Mouse (Mus musculus): ENCODE results near the gene Ankrd26. TPM values are rescaled to one million over a fixed set of nuclear protein-coding genes. Genes with fewer than 3 reads are reported as not detected.
"Not testable (repeated sequence)": the region's sequence is repeated elsewhere in the genome, so short reads cannot be mapped to it uniquely, and the experiment has no call there.

The Ankrd26 gene
- polyA plus RNA-seq, 1 experiment from 2014 or later, result 12.9 TPM

GRCm38 (mm10) chr6:118592662-118593376 lies 30.8 kb upstream of the Ankrd26 start:
- peak; percentile 8 for DNase-seq (ENCODE audit: low spot score)
- Histone ChIP-seq H3K36me3 (ENCODE audit: control insufficient read depth, insufficient read depth, low read length) (no peaks in the 10 kb centered on the region), H3K4me2 (ENCODE audit: low read length) (peak overlapping the region; percentile 58), H3K4me3 (ENCODE audit: low read depth, low read length) (peak overlapping the region; percentile 29), H3K9me3 (replicated peaks; ENCODE audit: control insufficient read depth, low read length) (no peaks in the 10 kb centered on the region), H3K27ac (ENCODE audit: low read depth, low read length) (no peak overlapping the region), H3K4me1 (ENCODE audit: control insufficient read depth, insufficient read depth, low read length) (peaks cover 18% of the 10 kb centered on the region), H3K27me3 (replicated peaks; ENCODE audit: control insufficient read depth, insufficient read depth, low read length) (no peaks in the 10 kb centered on the region; the same call in 1 of the 2 replicates), H3K9ac (ENCODE audit: low read length) (peak overlapping the region; percentile 57)
- no peak for ATAC-seq
- 16% methylated on average over 21 of the region's 21 CpGs for WGBS

GRCm38 (mm10) chr6:118578741-118579140 lies 16.7 kb upstream of the Ankrd26 start:
- H3K9ac ChIP-seq (ENCODE audit: low read length); H3K4me2 ChIP-seq (ENCODE audit: low read length); ATAC-seq; H3K4me3 ChIP-seq (ENCODE audit: low read depth, low read length); H3K27ac ChIP-seq (ENCODE audit: low read depth, low read length); H3K4me1 ChIP-seq (ENCODE audit: control insufficient read depth, insufficient read depth, low read length); DNase-seq (ENCODE audit: low spot score); H3K36me3 ChIP-seq (ENCODE audit: control insufficient read depth, insufficient read depth, low read length); H3K9me3 ChIP-seq (replicated peaks; ENCODE audit: control insufficient read depth, low read length); H3K27me3 ChIP-seq (replicated peaks; ENCODE audit: control insufficient read depth, insufficient read depth, low read length): not testable (repeated sequence)
- 81% methylated on average over 4 of the region's 4 CpGs for WGBS

GRCm38 (mm10) chr6:118574351-118574750 lies 12.3 kb upstream of the Ankrd26 start:
- Histone ChIP-seq H3K4me3 (ENCODE audit: low read depth, low read length) (no peak overlapping the region), H3K27me3 (replicated peaks; ENCODE audit: control insufficient read depth, insufficient read depth, low read length) (no peaks in the 10 kb centered on the region), H3K4me1 (ENCODE audit: control insufficient read depth, insufficient read depth, low read length) (no peaks in the 10 kb centered on the region), H3K9me3 (replicated peaks; ENCODE audit: control insufficient read depth, low read length) (no peaks in the 10 kb centered on the region), H3K4me2 (ENCODE audit: low read length) (no peak overlapping the region), H3K27ac (ENCODE audit: low read depth, low read length) (no peak overlapping the region), H3K36me3 (ENCODE audit: control insufficient read depth, insufficient read depth, low read length) (no peaks in the 10 kb centered on the region), H3K9ac (ENCODE audit: low read length) (no peak overlapping the region)
- peak; percentile 55 for DNase-seq (ENCODE audit: low spot score)
- 78% methylated on average over 6 of the region's 6 CpGs for WGBS
- no peak; the same call in 1 of the 2 replicates for ATAC-seq

GRCm38 (mm10) chr6:118567816-118568215 lies 5.8 kb upstream of the Ankrd26 start:
- no peak overlapping the region for H3K27ac ChIP-seq (ENCODE audit: low read depth, low read length)
- H3K4me2 ChIP-seq (ENCODE audit: low read length), result no peak overlapping the region
- H3K4me1 ChIP-seq (ENCODE audit: control insufficient read depth, insufficient read depth, low read length), result peaks cover 9% of the 10 kb centered on the region; the same call in 1 of the 2 replicates
- no peaks in the 10 kb centered on the region for H3K27me3 ChIP-seq (replicated peaks; ENCODE audit: control insufficient read depth, insufficient read depth, low read length)
- no peaks in the 10 kb centered on the region for H3K36me3 ChIP-seq (ENCODE audit: control insufficient read depth, insufficient read depth, low read length)
- WGBS, result 94% methylated on average over 3 of the region's 3 CpGs
- ATAC-seq, result no peak
- H3K9ac ChIP-seq (ENCODE audit: low read length), result no peak overlapping the region
- no peak for DNase-seq (ENCODE audit: low spot score)
- H3K4me3 ChIP-seq (ENCODE audit: low read depth, low read length), result no peak overlapping the region
- no peaks in the 10 kb centered on the region for H3K9me3 ChIP-seq (replicated peaks; ENCODE audit: control insufficient read depth, low read length)

GRCm38 (mm10) chr6:118561225-118561624 lies 801 bp downstream of the Ankrd26 start:
- 82% methylated on average over 8 of the region's 8 CpGs for WGBS
- ATAC-seq (no peak), DNase-seq (ENCODE audit: low spot score) (no peak)
- Histone ChIP-seq H3K36me3 (ENCODE audit: control insufficient read depth, insufficient read depth, low read length) (peaks cover 30% of the 10 kb centered on the region), H3K27ac (ENCODE audit: low read depth, low read length) (no peak overlapping the region), H3K4me3 (ENCODE audit: low read depth, low read length) (peak overlapping the region; percentile 73), H3K9ac (ENCODE audit: low read length) (peak overlapping the region; percentile 87), H3K4me2 (ENCODE audit: low read length) (peak overlapping the region; percentile 95), H3K9me3 (replicated peaks; ENCODE audit: control insufficient read depth, low read length) (no peaks in the 10 kb centered on the region), H3K4me1 (ENCODE audit: control insufficient read depth, insufficient read depth, low read length) (peaks cover 15% of the 10 kb centered on the region), H3K27me3 (replicated peaks; ENCODE audit: control insufficient read depth, insufficient read depth, low read length) (no peaks in the 10 kb centered on the region)

GRCm38 (mm10) chr6:118538627-118539026 lies 23.4 kb downstream of the Ankrd26 start:
- ATAC-seq, result no peak
- no peak overlapping the region for H3K9ac ChIP-seq (ENCODE audit: low read length)
- H3K4me3 ChIP-seq (ENCODE audit: low read depth, low read length), result no peak overlapping the region
- no peak overlapping the region for H3K4me2 ChIP-seq (ENCODE audit: low read length)
- 93% methylated on average over 4 of the region's 4 CpGs for WGBS
- H3K36me3 ChIP-seq (ENCODE audit: control insufficient read depth, insufficient read depth, low read length), result peaks cover 62% of the 10 kb centered on the region
- no peaks in the 10 kb centered on the region for H3K27me3 ChIP-seq (replicated peaks; ENCODE audit: control insufficient read depth, insufficient read depth, low read length)
- no peaks in the 10 kb centered on the region for H3K9me3 ChIP-seq (replicated peaks; ENCODE audit: control insufficient read depth, low read length)
- no peaks in the 10 kb centered on the region for H3K4me1 ChIP-seq (ENCODE audit: control insufficient read depth, insufficient read depth, low read length)
- no peak overlapping the region for H3K27ac ChIP-seq (ENCODE audit: low read depth, low read length)
- DNase-seq (ENCODE audit: low spot score), result no peak

GRCm38 (mm10) chr6:118537201-118537600 lies 24.8 kb downstream of the Ankrd26 start:
- not testable (repeated sequence) for H3K4me3 ChIP-seq (ENCODE audit: low read depth, low read length); ATAC-seq; H3K4me1 ChIP-seq (ENCODE audit: control insufficient read depth, insufficient read depth, low read length); DNase-seq (ENCODE audit: low spot score); H3K27me3 ChIP-seq (replicated peaks; ENCODE audit: control insufficient read depth, insufficient read depth, low read length); H3K9ac ChIP-seq (ENCODE audit: low read length); H3K9me3 ChIP-seq (replicated peaks; ENCODE audit: control insufficient read depth, low read length); H3K27ac ChIP-seq (ENCODE audit: low read depth, low read length); H3K4me2 ChIP-seq (ENCODE audit: low read length)
- peaks cover 56% of the 10 kb centered on the region for H3K36me3 ChIP-seq (ENCODE audit: control insufficient read depth, insufficient read depth, low read length)

- Histone ChIP-seq H3K27me3 (replicated peaks; ENCODE audit: control insufficient read depth, insufficient read depth, low read length) (no peaks in the 10 kb centered on the region), H3K36me3 (ENCODE audit: control insufficient read depth, insufficient read depth, low read length) (peaks cover 66% of the 10 kb centered on the region), H3K4me3 (ENCODE audit: low read depth, low read length) (no peak overlapping the region), H3K9ac (ENCODE audit: low read length) (no peak overlapping the region), H3K4me2 (ENCODE audit: low read length) (no peak overlapping the region), H3K9me3 (replicated peaks; ENCODE audit: control insufficient read depth, low read length) (no peaks in the 10 kb centered on the region), H3K27ac (ENCODE audit: low read depth, low read length) (no peak overlapping the region), H3K4me1 (ENCODE audit: control insufficient read depth, insufficient read depth, low read length) (no peaks in the 10 kb centered on the region)
- 85% methylated on average over 10 of the region's 10 CpGs for WGBS
- no peak for ATAC-seq
- no peak for DNase-seq (ENCODE audit: low spot score)
Measured at GRCm38 (mm10) chr6:118535321-118535720, 26.7 kb downstream of the Ankrd26 start.

- Histone ChIP-seq H3K4me3 (ENCODE audit: low read depth, low read length) (no peak overlapping the region), H3K9me3 (replicated peaks; ENCODE audit: control insufficient read depth, low read length) (no peaks in the 10 kb centered on the region), H3K4me1 (ENCODE audit: control insufficient read depth, insufficient read depth, low read length) (no peaks in the 10 kb centered on the region), H3K36me3 (ENCODE audit: control insufficient read depth, insufficient read depth, low read length) (peaks cover 65% of the 10 kb centered on the region), H3K27me3 (replicated peaks; ENCODE audit: control insufficient read depth, insufficient read depth, low read length) (no peaks in the 10 kb centered on the region), H3K9ac (ENCODE audit: low read length) (no peak overlapping the region), H3K4me2 (ENCODE audit: low read length) (no peak overlapping the region), H3K27ac (ENCODE audit: low read depth, low read length) (no peak overlapping the region)
- no peak for DNase-seq (ENCODE audit: low spot score)
- ATAC-seq, result no peak
- 86% methylated on average over 9 of the region's 9 CpGs for WGBS
Measured at GRCm38 (mm10) chr6:118533381-118533780, 28.6 kb downstream of the Ankrd26 start.
